Mouse (Mus musculus) cerebellum, postnatal 25 days (tissue): Measurements from ENCODE around the gene Ctsz.

Source experiments
- DNase-seq, 2 experiments: peaks; one replicate each; pipeline ENCODE4 v3.0.0; 2021; ENCODE audit warnings: mixed read lengths in 2 of 2

Gene Ctsz

GRCm38 (mm10) chr2:174438737-174439449, at the start of gene Ctsz:
Gene Ctsz (minus strand): TSS chr2:174439039.
- peak; percentile 52 to 73 for DNase-seq

GRCm38 (mm10) chr2:174487005-174487404, 48.2 kb upstream of the Ctsz start:
- DNase-seq: no peak

DNA sequence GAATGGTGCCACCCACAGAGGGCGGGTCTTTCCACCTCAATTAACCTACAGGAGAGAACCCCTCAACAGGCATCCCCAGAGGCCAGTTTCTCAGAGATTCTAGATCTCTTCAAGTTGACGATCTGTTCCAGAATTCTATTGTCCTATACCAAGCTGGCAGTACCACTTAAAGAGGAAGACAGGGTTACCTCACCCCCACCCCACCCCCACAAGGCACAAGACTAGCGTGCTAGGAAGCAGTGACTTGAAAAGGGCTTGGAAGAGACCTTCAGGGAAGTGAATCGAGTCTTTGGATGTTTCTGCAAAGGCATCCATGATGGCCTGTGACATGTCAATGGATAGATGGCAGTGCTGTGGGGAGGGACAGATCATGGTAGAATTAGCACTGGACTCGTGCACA, 39.9 kb upstream of the Ctsz start:
- DNase-seq: no peak

- DNase-seq: no peak
Observed at GRCm38 (mm10) chr2:174477543-174478319, 38.9 kb upstream of the Ctsz start.

GRCm38 (mm10) chr2:174473550-174473927, 34.7 kb upstream of the Ctsz start:
- DNase-seq: no peak

GRCm38 (mm10) chr2:174472818-174473549, 34.1 kb upstream of the Ctsz start, which contains the start of gene Prelid3b:
Gene Prelid3b (minus strand): TSS chr2:174473081.
- peak; percentile 99 to 100 for DNase-seq

GRCm38 (mm10) chr2:174472407-174472806, 33.6 kb upstream of the Ctsz start:
- no peak for DNase-seq

DNA sequence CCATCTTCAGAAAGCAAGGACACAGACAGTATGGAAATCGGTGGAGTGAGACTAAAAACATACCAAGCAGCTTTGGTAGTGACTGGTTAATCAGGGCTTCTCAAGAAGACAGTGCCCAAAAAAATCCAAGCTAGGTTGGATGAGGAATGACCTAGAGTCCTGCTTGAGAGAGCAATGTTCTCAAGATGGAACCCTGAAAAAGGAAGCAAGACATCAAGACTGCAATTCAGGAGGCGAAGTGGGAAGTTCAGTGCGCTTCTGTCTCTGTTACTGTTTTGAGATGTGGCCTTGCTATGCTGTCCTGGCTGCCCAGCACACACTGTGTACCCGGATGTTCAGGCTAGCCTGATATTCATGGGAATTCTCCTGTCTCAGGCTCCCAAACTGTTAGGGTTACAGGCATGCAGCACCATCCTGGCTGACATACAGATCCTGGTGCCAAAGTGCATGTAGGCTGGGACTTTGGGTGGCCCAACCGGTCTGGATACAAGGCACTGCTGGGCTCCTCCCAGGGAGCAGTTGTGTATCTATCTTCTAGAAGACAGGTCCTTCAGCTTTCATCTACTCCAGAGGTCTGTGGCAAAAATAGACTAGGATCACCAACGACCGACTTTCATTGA, 32.1 kb upstream of the Ctsz start:
- no peak for DNase-seq

DNA sequence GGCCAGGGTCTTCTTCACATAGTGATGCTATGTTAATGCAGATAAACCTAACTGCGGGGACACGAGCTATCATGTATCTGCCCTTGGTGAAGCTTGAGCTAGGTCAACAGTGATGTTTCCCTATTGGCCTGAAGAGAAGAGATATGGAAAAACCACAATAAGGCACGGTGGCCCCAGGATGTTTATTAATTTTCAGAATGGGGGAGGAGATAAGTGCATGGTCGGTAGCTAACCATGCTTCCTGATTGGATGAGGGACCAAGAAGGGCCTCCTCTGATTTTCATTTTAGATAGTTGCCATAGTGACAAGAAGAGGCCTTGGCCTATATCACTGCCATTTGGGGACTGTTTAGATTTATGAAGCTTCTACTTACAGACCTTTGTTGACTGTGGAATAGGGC, 31.5 kb upstream of the Ctsz start:
- DNase-seq: no peak

DNA sequence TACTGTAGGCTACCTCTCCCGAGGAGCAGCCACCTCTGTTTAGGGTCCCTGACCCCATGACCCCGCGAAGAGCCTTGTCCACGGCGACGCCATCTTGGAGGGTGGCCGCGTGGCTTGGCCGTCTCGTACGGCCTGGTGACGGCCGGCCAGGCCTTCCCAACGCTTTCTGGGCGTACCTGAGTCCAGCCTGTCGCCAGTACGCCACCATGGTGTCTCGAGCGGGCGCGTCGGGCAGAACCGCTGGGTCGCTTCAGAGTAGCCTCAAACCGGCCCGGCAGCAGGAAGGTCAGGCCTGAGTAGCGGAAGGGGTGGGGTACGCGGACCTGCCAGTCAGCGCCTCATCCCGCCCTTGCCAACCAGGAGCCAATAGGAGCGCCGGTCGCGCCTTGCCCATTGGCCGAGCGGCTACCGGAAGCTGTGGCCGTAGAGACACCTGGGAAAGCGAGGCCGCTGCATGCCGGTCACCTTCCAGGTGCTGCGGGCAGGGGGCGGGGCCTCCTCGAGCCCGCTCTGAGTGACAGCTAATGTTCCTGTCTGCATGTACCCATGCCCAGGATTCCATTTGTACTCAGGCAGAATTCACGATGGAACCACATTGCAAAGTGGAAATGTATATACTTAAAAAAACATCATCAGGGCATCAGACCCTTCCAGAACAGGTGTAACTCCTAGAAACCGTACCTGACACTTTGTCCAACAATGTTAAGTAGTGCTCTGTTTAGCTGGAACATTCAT, 25.1 kb upstream of the Ctsz start, which contains the start of gene Atp5e:
Atp5e (minus strand) TSS at position 317 of the 735 bp plus-strand sequence.
- DNase-seq: peak; percentile 98

- no peak for DNase-seq
Observed at GRCm38 (mm10) chr2:174463370-174463769, 24.5 kb upstream of the Ctsz start.

GRCm38 (mm10) chr2:174459365-174459764, 20.5 kb upstream of the Ctsz start:
- DNase-seq: no peak

DNA sequence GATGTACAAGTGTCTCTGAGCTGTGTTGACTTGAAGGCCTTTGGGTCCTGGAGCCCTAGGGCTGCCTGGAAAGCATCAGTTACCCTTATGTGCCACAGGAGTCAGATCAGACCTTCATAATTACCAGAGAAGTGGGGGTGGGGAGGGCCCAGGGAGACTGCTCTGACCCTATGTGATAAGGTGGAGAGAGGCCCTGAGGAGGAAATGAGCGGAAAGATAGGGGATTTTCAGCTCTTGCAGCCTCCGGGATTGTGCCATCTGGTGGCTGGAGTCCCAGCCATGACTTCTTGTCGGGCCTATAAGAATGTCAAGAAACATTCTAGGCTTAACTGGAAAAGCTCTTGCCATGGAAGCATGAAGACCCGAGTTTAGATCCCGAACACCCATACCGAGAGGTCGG, 14.8 kb upstream of the Ctsz start:
- DNase-seq: no peak

DNA sequence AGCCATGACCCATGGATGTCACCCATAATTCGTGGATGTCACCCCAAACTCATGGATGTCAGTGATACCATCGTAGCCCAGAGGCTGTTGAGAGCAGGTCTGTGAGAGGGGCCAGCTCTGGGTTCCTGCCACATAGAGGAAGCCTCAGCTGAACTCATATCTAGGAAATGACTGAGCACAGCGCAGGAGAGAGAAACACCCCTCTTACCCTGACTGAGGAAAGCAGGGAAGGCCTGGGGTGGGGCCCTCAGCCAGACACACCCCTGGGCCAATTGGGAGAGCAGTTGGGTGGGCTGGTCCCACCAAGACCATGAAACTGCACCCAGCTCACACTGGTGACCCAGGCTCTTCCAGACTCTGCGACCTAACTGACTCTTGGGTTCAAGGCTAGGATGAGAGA, 11.5 kb upstream of the Ctsz start, which contains the start of gene Tubb1:
Tubb1 (plus strand) TSS at position 343 of the 400 bp plus-strand sequence.
- DNase-seq: no peak

- DNase-seq: no peak
Observed at GRCm38 (mm10) chr2:174448405-174448804, 9.6 kb upstream of the Ctsz start.

DNA sequence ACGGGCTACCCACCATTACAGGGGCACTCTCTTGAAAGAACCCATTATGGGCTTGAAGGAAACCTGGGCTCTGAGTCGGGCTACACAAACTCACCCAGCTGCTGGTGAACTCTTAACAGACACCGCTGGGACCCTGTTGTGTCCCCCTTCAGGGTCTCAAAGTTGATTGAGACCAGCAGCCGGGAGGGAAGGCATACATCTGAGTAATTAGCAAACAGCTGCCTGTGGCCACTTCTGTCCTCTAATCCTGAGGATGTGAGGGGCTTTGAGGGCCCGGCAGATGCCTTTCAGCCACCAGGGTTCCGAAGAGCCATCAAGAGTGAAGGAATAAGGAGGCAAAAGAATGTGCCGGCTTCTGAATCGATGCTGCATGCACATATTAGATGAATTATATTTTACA, 8.1 kb upstream of the Ctsz start:
- DNase-seq: no peak

- DNase-seq: no peak
Observed at GRCm38 (mm10) chr2:174446492-174446891, 7.7 kb upstream of the Ctsz start.

- DNase-seq: no peak
Observed at GRCm38 (mm10) chr2:174445018-174445417, 6.2 kb upstream of the Ctsz start.

- DNase-seq: no peak
Observed at GRCm38 (mm10) chr2:174444359-174444758, 5.5 kb upstream of the Ctsz start.

DNA sequence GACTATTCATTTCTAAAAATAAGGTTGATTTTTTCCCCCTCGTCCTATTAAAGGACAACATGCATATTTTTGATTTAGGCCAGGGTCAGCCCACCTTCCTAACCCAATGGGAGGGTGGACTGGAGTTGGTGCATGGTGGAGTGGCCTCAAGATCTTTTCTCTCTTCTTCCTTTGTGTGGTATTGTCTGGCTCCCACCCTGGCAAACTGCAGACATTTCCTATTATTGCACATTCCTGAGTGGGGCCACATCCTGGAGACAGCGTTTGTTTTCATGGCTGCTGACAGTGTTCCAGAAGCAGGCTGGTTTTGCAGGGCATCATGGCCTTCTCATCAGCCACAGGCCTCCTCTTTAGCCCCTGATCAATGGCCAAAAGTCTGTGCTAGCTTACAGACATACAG, 4.2 kb upstream of the Ctsz start:
- no peak for DNase-seq

- no peak for DNase-seq
Observed at GRCm38 (mm10) chr2:174442460-174442859, 3.6 kb upstream of the Ctsz start.

DNA sequence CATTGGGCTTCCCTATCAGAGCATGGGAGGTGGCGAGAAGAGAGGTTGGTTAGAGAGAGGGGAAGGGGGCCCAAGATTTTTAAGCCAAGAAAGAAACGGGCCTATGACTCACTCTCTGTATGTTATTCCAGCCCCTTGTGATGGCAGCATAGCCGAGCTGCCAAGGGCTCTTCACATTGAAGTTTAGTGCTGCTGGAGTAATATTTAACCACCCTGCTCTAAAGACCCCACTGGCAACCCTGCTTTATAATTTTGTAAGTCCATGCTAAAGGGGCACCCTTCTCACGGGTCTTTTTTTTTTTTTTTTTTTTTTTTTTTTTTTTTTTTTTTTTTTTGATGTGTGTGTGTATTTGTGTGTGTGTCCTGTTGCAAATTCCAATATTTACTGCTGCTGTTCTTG, 3.1 kb upstream of the Ctsz start:
- no peak for DNase-seq
